Mouse (Mus musculus): ENCODE measurements around the gene Cep41.
A peak's percentile ranks its signal among the peaks of the same experiment; 100 is the strongest.

Cep41 gene

DNA sequence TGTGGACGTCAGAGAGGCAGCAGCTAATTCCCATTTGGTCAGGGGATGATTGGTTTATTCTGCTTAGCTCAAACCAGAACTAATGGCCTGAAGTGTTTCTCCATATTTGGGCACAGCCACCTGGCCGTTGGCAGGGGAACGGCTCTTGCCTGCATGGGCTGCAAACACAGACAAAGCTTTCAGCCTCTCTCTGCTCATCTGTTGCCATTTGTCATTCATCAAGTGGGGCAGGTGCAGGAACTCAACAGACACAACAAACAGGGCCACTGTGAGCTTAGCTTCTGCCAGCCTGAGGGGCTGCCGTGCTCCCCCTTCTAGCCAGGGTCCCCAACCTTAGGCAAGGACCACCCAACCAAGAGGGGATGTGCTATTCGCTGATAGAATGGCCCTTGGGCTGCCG lies 65.4 kb downstream of the Cep41 start:
- no peak for ATAC-seq (ENCODE audit: low TSS enrichment)

DNA sequence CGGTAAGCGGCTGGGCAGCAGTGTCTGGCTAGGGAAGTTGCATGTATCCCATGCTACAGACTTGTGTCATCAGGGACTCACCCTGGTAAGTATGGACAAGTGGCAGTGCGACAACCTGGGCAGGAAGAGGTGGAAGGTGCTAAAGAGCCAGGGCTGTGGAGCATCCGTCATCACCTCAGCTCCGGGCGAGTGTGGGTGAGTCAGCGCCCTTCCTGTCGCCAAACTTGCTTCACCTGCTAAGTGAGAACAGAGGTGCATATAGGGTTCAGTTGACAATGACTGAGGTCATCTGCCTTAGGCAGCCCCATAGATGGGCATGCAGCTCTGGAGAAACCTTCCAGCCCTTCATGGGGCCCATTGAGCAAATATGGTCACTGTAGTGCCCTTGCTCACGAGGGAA lies 68.8 kb downstream of the Cep41 start:
- no peak for ATAC-seq (ENCODE audit: low TSS enrichment)

DNA sequence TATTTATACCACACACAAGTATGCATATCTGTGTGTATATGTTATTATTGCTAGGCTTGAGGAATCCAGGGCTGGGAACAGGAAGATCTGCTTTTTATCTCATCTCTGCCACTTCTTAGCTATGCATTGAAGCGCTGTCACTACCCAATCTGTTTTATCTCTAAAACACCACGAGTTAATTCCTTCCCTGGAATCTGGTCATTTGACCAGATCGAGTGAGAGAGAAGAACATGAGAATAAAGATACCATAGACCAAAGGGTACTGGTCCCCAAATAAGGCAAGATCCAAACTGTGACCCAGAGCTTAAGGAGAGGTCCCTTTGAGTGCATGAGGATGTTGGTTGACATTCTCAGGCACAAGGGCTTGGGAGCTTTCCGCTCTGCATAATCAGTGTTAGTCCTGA lies 71.6 kb downstream of the Cep41 start:
- no peak for ATAC-seq (ENCODE audit: low TSS enrichment)

DNA sequence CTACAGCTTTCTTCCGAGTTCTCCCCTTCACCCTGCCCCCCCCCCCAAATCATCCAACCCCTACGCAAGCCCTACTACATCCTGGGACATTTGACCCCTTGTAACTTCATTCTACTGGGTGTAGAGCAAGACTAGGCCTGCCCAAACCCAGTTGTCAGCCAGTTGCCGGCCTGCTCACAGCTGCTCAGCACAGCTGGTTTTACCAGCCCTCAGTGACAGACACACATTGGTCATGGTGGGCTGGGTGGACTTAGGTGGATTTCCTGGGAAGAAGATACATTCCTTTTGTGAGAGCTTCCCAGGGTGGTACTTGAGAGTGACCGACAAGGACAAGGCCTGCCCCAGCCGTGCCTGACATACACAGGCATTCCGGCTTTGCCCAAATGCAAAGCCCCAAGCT lies 72.6 kb downstream of the Cep41 start:
- no peak for ATAC-seq (ENCODE audit: low TSS enrichment)

DNA sequence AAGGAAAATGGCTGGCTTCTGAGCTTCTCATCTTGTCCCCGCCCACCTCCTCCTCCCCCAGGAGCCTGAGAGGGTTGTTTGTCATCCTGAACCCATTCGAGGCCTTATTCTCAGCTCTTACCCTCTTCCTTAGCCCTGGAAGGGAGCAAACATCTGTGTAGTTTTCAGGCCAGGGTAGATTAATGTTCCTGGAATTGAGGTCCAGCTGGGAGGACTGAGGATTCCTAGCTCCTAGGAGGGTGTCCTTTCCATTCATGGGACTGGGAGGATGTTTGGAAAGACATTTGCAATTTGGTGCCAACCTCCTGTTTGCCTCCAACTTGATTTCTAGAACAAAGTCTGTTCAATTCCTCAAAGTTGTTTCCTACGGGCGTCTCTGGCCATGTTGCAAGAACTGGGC lies 73.0 kb downstream of the Cep41 start:
- no peak for ATAC-seq (ENCODE audit: low TSS enrichment)

DNA sequence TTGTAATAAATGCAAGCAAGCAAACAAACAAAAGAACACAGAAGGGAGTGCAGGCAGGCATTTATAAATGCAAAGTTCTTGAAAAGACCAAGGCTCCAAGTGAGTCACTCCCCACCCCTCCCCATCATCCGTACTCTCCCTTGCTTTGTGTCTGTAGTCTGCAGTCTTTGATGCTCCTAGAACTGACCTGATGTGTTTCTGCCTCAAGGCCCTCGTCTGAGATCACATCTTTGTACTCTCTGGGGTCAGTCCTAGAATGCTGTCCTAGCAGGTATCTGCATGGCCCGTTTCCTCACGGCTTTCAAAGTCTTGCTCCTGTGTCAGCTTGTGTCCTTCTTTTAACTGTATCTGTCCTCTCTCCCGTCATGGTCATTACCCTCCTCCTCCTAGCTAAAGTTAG lies 73.9 kb downstream of the Cep41 start:
- ATAC-seq (ENCODE audit: low TSS enrichment): no peak

DNA sequence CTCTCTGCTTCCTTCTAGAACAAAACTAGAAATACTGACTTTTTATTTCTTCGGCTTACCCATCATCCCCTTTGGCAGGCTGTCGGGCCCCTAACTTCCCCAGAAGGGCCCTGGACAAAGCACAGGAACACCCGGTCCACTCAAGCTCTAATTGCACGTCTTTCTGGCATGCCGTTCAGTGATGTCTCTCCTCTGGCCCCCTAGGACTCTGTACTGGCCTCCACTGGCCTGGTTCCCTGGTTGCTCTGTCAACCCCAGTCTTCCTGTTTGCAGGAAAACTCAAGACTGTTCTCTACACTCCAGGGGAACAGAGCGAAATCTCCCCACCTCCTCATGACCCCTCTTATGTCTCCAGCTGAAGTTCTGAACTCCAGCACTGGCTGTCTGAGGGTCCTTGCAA lies 74.8 kb downstream of the Cep41 start:
- ATAC-seq (ENCODE audit: low TSS enrichment): no peak

DNA sequence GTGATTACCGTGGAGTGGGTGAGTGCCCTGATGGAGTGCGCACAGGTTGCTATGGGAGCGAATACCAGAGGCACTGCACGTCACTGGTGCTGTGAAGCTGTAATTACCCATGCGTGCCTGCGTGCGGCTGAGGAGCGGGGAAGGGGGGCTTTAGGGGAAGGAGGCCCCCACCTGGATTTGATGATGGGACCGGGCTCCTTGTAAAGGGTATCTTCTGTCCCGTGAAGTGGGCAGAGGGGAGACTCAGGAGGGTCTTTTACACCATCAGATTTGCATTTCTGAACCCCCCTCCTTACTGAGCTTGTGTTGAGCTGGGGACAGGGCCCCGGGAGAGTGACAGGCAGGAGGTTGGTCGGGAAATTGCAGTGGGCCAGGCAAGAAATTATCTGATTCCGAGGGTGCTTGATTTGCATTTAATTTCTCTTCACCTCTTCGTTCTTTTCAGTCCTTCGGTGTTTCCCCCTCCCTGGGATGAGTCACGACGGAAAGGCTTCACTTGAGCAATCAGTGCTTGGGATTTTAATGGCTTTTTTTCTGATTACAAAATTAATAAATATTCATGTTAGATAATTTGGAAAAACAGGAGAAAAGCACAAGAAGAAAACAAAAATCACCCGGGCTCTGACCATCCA lies 75.5 kb downstream of the Cep41 start:
- ATAC-seq (ENCODE audit: low TSS enrichment): peak; percentile 71; the same call in 1 of the 2 replicates

DNA sequence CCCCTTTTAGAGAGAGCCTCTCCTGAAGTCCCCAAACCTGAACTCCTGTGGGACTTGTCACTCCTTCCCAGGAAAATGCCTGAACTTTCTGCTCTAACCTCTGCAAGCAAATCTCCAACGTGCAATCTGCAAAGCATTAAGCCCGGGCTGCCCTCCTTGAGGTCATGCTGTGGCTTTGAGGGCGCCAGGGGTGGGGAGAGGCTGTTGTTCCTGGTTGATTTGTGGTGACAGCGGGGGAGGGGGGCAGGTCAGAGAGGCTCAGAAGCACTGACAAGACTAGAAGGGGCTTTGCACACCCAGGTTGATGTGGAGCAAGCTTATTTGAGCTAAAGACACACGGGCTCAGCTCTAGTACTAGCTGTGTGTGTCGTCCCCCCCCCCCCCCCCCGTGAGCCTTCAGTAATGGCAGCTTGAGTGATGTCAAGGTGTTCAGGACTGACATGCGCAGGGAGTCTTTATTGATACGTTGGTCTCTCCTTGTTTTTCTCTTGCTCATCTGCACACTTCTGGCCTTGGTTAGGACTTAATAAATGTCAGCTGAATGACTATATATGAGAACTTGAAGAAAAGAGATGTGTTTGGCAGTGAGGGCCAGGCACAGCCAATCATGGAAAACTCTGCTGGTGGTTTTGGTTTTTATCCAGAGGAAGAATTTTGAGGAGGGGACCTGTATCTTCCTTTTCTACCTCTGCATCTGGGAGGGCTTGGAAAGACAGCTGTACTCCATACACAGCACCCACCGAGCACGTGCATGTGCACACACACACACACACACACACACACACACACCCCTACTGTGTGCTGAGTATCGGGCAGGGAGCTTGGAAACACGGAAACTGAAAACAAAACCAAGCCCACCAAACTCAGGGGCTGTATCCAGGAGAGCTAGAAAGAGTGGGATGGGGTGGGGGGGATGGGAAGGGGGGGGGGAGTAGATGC lies 76.3 kb downstream of the Cep41 start:
- ATAC-seq (ENCODE audit: low TSS enrichment): no peak

DNA sequence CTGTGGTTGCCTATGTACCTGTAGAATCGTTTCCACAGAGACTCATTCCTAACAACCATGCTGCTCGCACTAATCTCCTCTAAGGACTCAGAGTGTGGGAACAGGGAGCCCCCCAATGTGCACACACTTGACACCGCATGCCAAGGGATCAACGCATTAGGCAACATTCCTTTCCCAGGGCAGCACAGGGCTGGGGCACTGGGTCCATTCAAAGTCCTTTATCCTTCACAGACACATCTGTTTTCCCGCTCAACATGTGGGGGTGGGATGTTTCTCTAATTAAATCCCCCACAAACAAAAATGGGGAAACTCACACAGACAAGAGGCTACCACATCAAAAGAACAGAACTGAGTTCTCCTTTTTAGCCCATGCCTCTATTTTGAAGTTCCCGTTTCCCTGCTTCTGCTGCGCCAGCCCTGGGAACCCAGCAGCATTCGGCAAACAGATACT lies 77.0 kb downstream of the Cep41 start:
- ATAC-seq (ENCODE audit: low TSS enrichment): no peak

DNA sequence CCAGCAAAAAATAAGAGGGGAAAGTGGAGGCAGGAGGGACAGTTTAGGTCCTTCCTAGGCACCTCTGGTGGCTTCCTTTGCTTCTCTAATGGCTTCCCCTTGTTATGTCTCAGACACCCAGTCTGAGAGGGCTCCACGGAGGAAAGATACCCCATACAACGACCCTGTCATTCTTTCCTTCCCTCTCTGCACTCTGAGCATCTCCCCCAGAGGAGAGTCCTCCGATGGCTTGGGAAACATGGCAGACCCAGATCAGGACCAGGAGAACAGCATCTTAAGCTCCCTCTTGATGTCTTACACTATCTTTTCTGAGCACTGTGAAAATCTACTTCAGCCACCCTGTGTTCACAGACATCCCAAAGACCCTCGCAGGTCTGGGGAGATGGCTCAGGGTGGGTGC lies 77.8 kb downstream of the Cep41 start:
- no peak for ATAC-seq (ENCODE audit: low TSS enrichment)

DNA sequence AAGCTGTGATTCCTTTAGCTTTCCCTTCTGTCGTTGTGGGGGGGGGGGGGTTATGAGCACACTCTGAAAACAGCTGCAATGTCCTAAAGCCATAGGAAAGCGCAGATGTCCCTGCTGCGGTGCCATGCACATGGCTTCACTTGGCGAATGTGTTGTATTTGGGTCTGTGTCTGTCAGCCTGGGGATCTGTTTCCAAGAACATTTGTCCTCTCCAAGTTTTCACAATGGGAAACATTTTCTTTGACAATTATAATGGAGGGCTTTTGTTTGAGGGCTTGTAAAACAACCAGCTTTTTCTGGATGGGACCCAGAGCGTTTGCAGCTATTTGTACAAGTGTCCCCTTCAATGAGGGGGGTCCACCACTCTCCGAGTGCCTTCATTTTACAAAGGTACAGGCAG lies 79.3 kb downstream of the Cep41 start:
- ATAC-seq (ENCODE audit: low TSS enrichment): no peak

DNA sequence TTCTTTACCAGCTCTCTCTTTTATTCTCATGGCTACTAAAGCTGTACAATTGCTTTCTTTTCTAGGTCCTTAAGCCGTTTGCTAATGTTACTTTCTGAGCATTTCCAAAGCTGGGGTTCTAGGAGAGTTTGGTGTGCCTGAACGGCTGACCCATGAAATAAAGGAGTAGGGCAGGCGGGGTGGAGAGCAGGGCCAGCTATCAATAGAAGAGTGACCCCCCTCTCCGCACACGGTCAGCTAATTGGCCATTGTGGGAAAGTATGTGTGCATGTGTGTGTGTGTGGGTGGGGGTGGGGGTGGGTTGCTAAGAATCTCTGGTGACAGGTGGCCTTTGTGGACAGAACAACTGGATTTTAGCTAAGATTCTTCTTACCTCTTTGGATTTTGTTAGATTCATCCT lies 82.3 kb downstream of the Cep41 start:
- ATAC-seq (ENCODE audit: low TSS enrichment): no peak

DNA sequence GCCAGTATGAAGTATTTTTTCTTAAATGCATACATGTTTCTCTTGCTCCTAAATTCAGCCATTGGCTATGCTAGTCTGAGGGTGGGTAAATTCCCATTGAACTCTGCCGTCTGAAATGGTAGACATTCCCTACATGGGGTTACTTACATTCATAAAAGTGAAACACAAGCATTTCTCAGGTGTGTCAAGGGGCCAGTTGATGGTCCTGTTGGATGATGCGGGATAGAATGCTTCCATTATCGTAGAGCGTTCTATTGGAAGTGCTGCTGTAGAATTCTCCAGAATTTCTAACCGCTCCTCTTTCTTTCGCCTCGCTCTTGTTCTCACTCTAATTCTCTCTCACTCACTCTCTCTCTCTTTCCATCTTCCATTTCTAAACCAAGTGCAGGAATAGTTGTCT lies 82.8 kb downstream of the Cep41 start, which contains the start of gene Cpa5:
TSS of gene Cpa5 (plus strand) at position 301 of the 400 bp plus-strand sequence.
- no peak for ATAC-seq (ENCODE audit: low TSS enrichment)

DNA sequence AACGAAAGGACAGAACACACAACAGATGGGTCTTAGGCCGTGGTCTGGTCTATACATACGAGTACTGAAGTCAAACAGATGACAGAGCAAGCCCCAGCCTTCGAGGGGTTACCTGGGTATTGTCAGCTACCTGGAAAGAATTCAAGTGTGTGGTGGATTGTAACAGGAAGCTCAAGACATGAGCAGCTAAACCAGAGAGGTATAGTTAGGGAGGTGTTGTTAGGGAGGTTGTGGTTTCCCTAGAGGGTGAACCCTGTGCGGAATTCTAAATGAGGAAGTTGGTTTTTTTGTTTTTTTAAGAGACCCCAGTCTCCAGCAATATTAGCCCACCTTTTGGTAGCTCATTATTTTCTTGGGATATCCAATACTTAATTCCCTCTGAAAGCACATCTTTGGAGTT lies 87.9 kb downstream of the Cep41 start:
- no peak for ATAC-seq (ENCODE audit: low TSS enrichment)

DNA sequence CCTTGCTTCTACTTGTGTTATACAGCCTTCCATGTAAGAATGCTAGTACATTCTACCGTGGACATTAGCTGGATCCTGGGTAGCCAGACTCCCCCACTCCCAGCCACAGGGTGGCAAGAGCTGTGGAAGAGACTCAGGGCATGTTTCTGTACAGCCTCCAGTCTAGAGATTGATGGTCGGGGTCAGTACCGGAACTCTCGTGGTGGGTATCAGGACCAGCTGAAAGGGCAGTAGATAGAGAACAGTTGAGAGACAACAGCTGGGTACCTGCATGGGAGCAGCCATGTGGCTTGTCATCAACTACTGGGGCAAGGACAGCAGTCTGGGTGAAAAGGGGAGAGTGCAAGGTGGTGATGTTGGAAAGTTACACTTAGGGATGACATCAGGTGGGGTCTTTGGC lies 88.4 kb downstream of the Cep41 start:
- no peak for ATAC-seq (ENCODE audit: low TSS enrichment)

DNA sequence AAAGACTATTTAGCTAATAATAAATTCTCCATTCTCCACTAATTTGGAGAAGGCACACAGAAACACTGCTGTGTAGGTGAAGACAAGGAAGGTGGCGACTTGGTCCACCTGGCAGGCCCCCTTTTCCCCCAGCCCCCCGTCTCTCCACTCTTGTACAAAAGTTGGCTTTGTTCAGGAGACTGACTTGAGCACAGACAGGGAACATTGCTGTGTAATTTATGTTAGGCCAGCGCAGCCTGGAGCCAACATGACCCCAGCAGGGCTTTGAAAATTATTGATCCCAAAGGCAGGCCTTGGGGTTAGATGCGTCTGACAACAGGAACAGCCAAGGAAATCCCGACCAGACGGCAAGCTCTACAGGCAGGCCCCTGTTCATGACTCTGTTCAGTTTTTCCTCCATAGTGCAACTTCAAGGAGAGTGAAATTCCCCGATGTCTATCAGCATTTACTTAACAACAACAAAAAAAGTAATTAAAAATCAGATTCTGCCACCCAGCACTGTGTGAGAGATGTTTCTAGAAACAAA lies 89.1 kb downstream of the Cep41 start:
- ATAC-seq (ENCODE audit: low TSS enrichment): no peak
